Mouse (Mus musculus): Measurements from ENCODE around the gene 3110070M22Rik.
"Not testable (repeated sequence)": the region's sequence is repeated elsewhere in the genome, so short reads cannot be mapped to it uniquely, and the experiment has no call there.

Gene 3110070M22Rik

DNA sequence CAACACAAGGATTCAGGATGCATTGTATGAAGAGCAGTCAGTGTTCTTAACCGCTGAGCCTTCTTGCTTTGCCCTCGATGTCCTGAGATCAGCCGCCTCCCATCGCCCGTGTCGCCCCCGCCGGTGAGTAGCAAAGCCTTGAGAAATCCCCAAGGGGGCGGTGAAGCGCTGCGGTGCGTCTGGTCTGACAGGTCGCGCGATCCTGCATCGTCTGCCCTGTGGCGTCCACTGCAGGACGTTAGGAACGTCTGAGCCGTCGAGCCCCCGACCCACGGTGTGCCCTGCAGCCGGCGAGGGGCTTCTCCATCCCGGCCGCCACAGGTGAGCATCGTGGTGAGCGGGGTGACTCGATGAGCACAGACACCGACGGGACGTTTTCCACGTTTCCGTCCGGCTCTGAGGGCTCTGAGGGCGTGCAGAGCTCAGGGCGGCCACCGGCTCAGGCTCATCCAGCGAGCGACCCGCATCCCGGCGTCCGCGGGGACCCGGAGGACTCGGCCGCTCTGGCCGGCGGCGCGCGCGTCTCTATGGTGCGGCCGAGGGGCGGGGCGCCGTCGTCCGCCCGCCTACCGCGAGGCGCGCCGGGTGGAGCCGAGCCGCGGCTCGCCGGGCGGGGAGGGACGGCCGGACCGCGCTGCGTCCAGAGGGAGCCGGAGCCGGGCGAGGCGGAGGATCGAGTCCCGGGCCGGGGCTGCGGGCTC is at the start of gene 3110070M22Rik, which contains the start of gene Tmem267:
Gene 3110070M22Rik, minus strand, starts transcription at position 504 of the 701 bp plus-strand sequence.
Gene Tmem267, plus strand, starts transcription at position 160 of the 701 bp plus-strand sequence.
- DNase-seq (ENCODE audit: low spot score), result peak; percentile 69

DNA sequence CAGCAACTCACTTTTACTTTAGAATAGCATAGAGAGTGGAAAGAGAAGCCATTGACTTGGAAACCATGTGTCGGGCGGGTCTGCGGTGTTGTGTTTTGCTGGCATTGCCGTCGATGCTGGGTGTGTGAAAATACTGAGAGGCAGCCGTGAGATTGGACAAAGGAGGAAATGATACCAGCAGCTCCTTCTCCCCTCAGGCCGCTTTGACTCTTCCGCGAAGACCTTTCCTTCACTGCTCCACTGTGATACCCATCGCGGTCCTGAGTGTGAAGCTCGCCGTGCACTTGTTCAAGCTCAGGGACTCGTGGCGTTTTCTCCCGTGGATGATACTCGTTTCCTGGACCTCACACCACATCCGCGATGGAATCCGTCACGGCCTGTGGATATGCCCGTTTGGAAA is 6.8 kb upstream of the 3110070M22Rik start:
- DNase-seq (ENCODE audit: low spot score), result not testable (repeated sequence)

DNA sequence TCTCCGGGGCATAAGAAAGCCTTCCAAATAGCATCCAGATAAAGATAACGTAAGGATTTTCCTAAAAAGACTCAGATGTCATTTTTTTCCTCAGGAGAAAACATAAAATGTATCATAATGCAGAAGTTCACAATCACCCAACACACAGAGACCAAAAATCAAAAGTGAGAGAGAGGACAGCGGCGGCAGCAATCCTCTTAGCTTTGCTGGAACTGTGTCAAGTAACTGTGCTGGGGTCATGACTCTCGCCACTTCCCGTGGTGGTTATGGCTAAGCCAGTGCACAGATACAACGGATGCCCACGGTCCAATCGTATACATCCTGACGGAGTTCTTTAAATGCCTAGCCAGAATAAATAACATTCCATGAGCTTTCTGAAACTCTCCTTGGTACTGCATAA is 3.9 kb upstream of the 3110070M22Rik start:
- DNase-seq (ENCODE audit: low spot score), result not testable (repeated sequence)

DNA sequence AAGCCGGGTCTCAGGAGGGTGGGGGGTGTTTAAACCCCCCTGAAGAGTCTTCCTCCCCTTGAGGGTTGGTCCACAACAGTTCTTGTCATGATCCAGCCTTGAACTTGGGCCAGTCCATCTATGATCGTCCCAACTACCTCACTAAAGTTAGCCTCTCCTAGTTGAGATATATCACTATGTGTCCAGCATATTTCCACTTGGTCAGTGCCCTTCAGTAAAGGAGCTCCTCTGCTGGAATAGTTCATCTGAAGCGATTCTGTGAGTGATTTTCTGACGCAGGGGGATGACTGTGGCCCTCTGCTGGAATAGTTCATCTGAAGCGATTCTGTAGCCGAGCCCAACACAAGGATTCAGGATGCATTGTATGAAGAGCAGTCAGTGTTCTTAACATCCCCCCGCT is 829 bp downstream of the 3110070M22Rik start:
- DNase-seq (ENCODE audit: low spot score), result no peak

- DNase-seq (ENCODE audit: low spot score), result no peak
Measured at GRCm38 (mm10) chr13:119477789-119478188, 10.4 kb downstream of the 3110070M22Rik start.

- DNase-seq (ENCODE audit: low spot score), result no peak
Measured at GRCm38 (mm10) chr13:119476631-119477030, 11.6 kb downstream of the 3110070M22Rik start.

DNA sequence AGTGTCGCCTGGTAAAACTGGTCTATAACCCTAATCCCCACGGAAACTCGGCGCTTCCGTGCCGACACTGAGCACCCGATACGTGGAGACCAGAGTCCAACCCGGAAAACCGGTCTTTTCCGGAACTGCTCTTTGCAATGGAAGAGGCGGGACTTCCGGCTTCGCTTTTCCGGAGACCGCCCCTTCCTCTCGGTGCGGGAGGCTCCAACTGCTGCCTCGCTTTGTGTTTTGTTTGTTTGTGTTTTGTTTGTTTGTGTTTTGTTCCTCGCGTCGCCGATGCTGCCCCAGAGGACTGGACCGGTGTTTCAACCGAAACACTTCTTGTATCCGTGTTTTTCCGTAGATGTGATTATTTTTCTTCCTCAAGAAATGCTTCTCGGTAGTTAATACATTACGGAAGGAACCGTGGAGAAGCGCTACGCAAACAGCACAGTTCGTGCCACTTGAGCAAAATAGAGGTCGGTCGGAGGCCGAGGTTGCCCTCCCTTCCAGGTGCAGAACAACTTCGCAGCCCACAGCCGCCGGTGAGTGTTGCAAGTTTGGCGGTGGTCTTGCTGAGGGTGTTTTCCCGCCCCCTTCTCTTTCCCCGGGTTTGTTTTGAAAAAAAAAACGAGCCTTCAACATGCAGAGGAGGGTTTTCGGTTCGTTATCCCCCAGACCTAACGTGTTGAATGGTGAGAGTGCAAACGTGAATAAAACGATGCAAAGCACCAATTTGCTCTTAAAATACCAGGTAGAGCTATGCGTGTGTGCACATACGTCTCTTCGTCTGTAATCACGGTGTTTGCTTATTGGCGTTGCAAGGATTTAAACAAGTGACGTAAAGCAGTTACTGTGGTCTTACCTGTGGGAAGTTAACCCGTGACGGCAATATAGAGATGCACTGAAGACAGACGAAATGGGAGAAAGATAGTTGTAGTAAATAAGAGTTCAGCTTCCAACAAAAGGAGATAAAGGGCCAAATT is 25.3 kb downstream of the 3110070M22Rik start, which contains the start of gene 4833420G17Rik:
Gene 4833420G17Rik, plus strand, starts transcription at position 173 of the 965 bp plus-strand sequence.
- peak; percentile 78 for DNase-seq (ENCODE audit: low spot score)

DNA sequence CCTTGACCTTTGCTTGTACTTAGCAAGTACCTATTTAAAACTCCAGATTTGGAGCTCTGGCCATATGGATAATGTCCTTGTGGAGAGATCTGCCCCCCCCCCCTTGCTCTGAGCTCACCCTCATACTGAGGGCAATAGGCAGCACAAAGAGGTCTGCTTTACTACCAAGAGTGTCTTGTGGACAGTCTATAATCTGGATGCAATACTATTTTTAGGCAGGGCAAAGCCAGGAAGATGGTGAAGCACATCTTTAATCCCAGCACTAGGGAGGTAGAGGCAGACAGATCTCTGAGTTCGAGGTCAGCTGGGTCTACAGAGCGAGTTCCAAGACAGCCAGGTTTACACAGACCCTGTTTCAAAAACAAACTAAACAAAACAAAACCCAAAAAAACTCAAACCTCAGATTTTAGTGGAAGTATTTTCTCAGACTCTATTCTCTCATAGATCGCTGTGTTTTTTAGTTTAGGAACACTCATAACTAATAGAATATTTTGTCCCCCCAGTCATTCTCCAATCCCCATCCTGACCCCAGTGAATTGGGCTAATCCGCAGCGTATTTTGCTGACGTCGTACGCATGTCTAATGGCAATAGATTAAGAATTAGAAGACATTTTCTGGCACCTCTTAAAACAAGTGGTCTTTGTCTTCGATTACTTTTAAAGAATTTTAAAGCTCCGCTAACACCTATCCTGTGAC is 26.1 kb downstream of the 3110070M22Rik start:
- DNase-seq (ENCODE audit: low spot score), result no peak

DNA sequence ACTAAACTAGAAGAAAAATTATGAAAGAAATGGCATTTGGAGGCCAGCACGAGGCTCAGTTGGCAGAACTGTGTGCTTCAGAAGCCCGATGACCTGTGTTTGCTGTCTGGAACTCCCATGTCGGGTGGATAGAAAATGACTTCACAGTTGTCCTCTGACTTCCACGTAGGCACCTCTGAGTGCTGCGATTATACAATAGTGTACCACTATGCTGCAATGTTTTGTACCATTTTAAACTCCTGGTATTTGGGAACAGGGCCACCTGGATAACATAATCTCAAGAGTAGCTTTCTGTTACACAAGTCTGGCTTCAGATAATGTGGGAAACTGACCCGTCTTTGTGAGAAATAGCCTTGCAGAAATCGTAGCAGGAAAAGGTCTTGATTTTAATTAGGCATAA is 31.8 kb downstream of the 3110070M22Rik start:
- DNase-seq (ENCODE audit: low spot score), result no peak

- no peak for DNase-seq (ENCODE audit: low spot score)
Measured at GRCm38 (mm10) chr13:119455082-119455481, 33.1 kb downstream of the 3110070M22Rik start.

DNA sequence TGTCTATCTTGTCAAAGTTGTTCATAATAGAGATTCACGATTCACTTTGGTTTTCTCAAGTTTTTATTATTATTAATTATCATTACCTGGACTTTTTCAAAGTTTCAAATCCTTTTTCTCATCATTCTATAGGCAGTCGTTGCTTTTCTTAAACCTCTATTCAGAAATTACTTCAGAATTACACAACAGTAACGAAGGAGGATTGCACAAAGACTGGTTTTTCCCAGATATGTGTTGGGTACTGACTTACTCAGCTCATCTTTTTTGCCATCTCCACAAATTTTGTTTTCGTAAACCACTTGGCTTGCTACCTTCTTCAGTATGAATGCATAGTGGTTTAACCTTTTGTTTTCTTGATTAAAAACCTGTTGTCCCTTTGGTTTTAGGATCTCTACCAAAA is 34.6 kb downstream of the 3110070M22Rik start:
- DNase-seq (ENCODE audit: low spot score), result no peak

DNA sequence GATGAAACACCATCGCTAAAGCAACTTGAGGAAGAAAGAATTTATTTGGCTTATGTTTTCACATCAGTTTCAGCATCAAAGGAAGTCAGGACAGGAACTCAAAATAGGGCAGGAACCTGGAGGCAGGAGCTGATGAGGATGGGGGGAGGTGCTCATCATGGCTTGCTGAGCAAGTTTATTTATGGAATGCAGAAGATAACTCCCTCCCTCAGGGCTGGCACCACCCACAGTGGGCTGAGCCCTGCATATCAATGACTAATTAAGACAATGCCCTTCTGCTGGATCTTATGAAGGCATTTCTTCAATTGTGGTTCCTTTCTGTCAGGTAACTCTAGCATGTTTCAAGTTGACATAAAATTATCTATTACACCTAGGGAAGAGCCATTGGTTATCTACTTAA is 45.9 kb downstream of the 3110070M22Rik start:
- no peak for DNase-seq (ENCODE audit: low spot score)

Measured in left cerebral cortex, adult 11 months (tissue).